Mouse (Mus musculus) bone marrow, adult 2 months (tissue): ENCODE results near the gene Ahcyl2. TPM values are rescaled to one million over a fixed set of nuclear protein-coding genes. Genes with fewer than 3 reads are reported as not detected.

Source experiments
- H3K27ac ChIP-seq: fragments of 200-500 bp; 2 replicates; pipeline ENCODE4 v1.5.1; 2012; ENCODE audit warnings: low read depth, mild to moderate bottlenecking, control low read depth, inconsistent platforms, low read length; ENCODE audit not compliant: control insufficient read depth, poor library complexity, insufficient read depth
- H3K4me1 ChIP-seq: fragments of 200-500 bp; 2 replicates; pipeline ENCODE4 v1.6.1; 2011; ENCODE audit warnings: low read length; ENCODE audit not compliant: control insufficient read depth, insufficient read depth
- H3K4me3 ChIP-seq: fragments of 200-500 bp; replicated peaks from 2 replicates; pipeline ENCODE3; 2011; ENCODE audit warnings: mild to moderate bottlenecking, low read depth, low read length, control low read depth; ENCODE audit not compliant: control insufficient read depth
- CTCF ChIP-seq: fragments of 200-500 bp; IDR thresholded peaks from 2 replicates; pipeline ENCODE4 v1.5.1; 2011; ENCODE audit warnings: low read length, control low read depth; ENCODE audit not compliant: control insufficient read depth, insufficient read depth
- POLR2A ChIP-seq: fragments of 200-500 bp; IDR thresholded peaks from 2 replicates; pipeline ENCODE4 v1.6.1; 2011; ENCODE audit warnings: low read depth, mild to moderate bottlenecking, control low read depth, low read length, borderline replicate concordance; ENCODE audit not compliant: control insufficient read depth
- WGBS: fragments of 180-500 bp; shearing (Covaris S2); methylation state at CpG from one replicate; pipeline ENCODE4 v1.1.7; 2018; 5-methylcytosine and 5-hydroxymethylcytosine counted together
- polyA plus RNA-seq: library from polyadenylated mRNA; stranded (reverse); fragments of >200 nt; gene quantifications from 2 replicates; pipeline ENCODE4 v1.2.4, GENCODE M21; 2011; ENCODE audit warnings: low replicate concordance; ENCODE audit not compliant: missing spikeins, insufficient read depth, insufficient read length

Ahcyl2 gene
- polyA plus RNA-seq, 1 experiment: 13.9 TPM

GRCm38 (mm10) chr6:29941036-29941435 is 173.2 kb downstream of the Ahcyl2 start:
- Histone ChIP-seq H3K27ac (no peak overlapping the region), H3K4me1 (no peaks in the 10 kb centered on the region), H3K4me3 (no peak overlapping the region)
- WGBS: 81% methylated on average over 2 of the region's 2 CpGs
- no peak for TF ChIP-seq CTCF
- no peak for TF ChIP-seq POLR2A

GRCm38 (mm10) chr6:29944465-29944864 is 176.7 kb downstream of the Ahcyl2 start:
- TF ChIP-seq CTCF (no peak), POLR2A (no peak)
- Histone ChIP-seq H3K4me3 (no peak overlapping the region), H3K27ac (no peak overlapping the region), H3K4me1 (no peaks in the 10 kb centered on the region)
- WGBS: 89% methylated on average over 1 of the region's 1 CpGs

DNA sequence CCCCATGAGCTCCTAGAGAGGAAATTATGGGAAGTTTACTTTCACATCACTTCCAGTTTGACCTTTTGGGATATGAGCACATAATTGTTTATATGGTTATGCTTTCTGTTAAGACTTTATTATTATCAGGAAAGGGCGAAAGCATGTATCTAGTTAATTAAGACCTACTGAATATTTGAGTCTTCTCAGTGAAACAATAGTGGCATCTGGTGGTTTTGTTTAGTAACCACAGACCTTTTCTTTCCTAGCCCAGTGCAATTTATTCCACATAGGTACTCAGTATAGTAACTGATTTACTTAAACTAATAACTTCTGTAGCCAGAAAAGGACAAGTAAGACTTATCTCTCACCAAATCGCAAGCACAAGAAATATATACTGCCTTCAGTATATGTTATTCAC is 178.8 kb downstream of the Ahcyl2 start:
- TF ChIP-seq POLR2A (no peak), CTCF (no peak)
- H3K4me1 ChIP-seq: no peaks in the 10 kb centered on the region
- WGBS: 75% methylated on average over 2 of the region's 2 CpGs
- no peak overlapping the region for H3K4me3 ChIP-seq
- no peak overlapping the region for H3K27ac ChIP-seq

GRCm38 (mm10) chr6:29947823-29948222 is 180.0 kb downstream of the Ahcyl2 start:
- no peaks in the 10 kb centered on the region for H3K4me1 ChIP-seq
- WGBS: 80% methylated on average over 6 of the region's 6 CpGs

DNA sequence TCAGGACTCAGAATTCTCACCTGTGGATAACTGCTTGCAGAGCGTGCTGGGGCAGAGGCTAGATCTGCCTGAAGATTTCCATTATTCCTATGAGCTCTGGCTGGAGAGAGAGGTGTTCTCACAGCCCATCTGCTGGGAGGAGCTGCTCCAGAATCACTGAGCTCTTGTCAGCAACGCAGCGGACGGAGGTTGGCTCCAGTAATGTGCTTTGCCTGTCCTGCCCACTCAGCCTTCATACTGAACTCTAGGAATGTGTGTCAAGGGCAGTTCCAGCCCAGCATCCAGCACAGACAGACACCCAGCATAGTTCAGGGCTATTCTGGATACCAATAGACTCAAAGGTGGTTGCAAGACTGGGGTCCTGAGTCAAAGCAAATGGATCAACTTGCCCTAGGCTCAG is 188.9 kb downstream of the Ahcyl2 start:
- 93% methylated on average over 4 of the region's 4 CpGs for WGBS

More at GRCm38 (mm10) chr6:29947823-29948222, 180.0 kb downstream of the Ahcyl2 start:
- no peak overlapping the region for H3K4me3 ChIP-seq
- TF ChIP-seq CTCF (no peak), POLR2A (no peak)
- no peak overlapping the region for H3K27ac ChIP-seq

DNA sequence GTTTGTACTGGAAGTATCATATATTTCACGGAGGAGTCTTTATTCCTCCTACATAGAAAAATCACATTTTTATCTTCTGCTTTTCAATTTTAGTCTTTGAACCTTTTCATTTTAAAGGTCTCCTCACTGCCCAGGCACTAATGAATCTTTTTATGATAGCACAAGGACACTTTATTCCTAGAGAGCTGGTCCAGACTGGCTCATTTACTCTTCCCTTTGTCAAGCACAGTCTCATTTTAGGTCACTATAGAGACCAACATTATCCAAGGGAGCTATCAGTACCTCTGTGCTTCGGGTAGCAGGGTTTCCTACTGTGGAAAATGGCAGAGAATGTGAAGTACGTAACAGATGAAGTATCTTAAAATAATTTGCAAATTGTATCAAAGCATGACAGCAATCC is 190.9 kb downstream of the Ahcyl2 start:
- no peak overlapping the region for H3K27ac ChIP-seq
- 82% methylated on average over 3 of the region's 3 CpGs for WGBS
- no peak overlapping the region for H3K4me3 ChIP-seq
- H3K4me1 ChIP-seq: no peaks in the 10 kb centered on the region
- TF ChIP-seq CTCF: no peak
- no peak for TF ChIP-seq POLR2A

More for the DNA sequence above, 188.9 kb downstream of the Ahcyl2 start:
- no peak overlapping the region for H3K4me3 ChIP-seq
- H3K4me1 ChIP-seq: no peaks in the 10 kb centered on the region
- H3K27ac ChIP-seq: no peak overlapping the region
- TF ChIP-seq CTCF (no peak), POLR2A (no peak)

DNA sequence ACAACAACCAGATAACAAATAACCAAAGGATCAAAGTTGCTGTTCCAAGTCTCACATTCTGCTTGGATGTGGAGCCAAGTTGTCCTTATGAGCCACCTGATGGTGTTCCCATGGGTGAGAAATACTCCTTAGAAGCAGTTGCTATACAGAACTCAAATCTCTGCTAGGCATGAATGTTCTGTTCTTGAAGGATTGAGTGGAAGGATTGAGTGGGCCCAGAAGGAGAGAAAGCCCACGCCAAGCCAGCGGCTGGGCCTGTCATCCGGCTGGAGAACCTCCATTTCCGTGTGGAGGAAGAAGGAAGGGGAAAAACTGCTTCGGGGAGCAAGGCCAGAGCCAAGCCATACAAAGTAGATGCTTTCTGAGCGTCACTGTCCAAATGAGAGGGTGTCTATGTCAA is 193.3 kb downstream of the Ahcyl2 start:
- Histone ChIP-seq H3K4me3 (no peak overlapping the region), H3K27ac (no peak overlapping the region), H3K4me1 (no peaks in the 10 kb centered on the region)
- no peak for TF ChIP-seq POLR2A
- TF ChIP-seq CTCF: no peak
- WGBS: 84% methylated on average over 6 of the region's 6 CpGs

Other genes with a start within 250 kb of the Ahcyl2 start
- gene Irf5, start 241.4 kb upstream of the Ahcyl2 start, polyA plus RNA-seq: 26.7 and 47.1 TPM in 2 replicates
- gene Tnpo3, start 158.1 kb upstream of the Ahcyl2 start, polyA plus RNA-seq: 22.1 and 33.0 TPM in 2 replicates
- gene Tspan33, start 73.8 kb upstream of the Ahcyl2 start, polyA plus RNA-seq: 167 and 175 TPM in 2 replicates
- 2.8 and 4.6 TPM in 2 replicates for gene Smo, start 32.5 kb upstream of the Ahcyl2 start, polyA plus RNA-seq
- 1.5 and 1.6 TPM in 2 replicates for gene Strip2, start 149.0 kb downstream of the Ahcyl2 start, polyA plus RNA-seq